Mouse (Mus musculus): ENCODE measurements around the gene Rabep2. TPM values are rescaled to one million over a fixed set of nuclear protein-coding genes. Genes with fewer than 3 reads are reported as not detected.

Gene Rabep2
- 28.7 and 43.5 TPM in 2 replicates for polyA plus RNA-seq (2012; rRNA removed; ENCODE audit: low replicate concordance)

DNA sequence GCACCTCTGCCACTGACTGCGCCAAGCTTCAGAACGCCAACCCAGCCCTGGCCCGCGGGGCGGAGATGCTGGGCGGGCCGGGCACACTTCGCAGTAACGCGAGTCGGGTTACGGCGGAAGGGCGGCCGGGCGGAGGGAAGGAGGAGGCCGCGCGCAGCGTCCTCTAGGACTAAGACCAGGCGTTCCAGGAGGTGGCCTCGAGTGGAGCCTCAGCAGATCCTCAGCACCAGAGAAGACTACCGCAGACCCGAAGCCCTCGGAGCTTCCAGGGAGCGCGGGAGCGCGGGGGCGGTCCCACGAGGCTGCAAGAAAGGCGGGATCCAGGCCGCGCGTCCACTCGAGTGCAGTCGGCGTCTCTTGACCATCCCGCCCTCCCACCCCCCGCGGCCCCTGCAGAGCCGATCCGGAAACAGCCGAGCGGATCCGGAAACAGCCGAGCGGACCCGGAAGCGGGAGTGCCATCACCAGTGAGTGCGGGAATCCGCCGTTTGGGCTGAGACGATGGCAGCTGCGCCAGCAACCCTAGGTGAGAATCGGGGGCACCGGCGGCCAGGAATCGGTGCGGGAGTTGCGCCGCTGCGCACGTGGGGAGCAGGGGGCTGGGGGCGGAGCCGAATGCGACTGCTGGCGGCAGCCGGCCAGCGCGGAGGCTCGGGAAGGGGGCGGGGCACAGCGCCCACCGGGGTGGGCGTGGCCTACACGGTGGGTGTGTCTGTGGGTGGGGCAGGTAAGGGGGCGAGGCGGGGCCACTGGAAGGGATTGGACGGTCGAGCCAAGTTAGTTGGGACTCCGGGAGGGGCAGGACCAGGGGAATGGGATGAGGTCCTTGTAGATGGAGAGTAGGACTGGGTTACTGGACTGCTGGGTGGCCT lies at the start of gene Rabep2:
Rabep2 (plus strand) TSS at position 129 of the 872 bp plus-strand sequence.

DNA sequence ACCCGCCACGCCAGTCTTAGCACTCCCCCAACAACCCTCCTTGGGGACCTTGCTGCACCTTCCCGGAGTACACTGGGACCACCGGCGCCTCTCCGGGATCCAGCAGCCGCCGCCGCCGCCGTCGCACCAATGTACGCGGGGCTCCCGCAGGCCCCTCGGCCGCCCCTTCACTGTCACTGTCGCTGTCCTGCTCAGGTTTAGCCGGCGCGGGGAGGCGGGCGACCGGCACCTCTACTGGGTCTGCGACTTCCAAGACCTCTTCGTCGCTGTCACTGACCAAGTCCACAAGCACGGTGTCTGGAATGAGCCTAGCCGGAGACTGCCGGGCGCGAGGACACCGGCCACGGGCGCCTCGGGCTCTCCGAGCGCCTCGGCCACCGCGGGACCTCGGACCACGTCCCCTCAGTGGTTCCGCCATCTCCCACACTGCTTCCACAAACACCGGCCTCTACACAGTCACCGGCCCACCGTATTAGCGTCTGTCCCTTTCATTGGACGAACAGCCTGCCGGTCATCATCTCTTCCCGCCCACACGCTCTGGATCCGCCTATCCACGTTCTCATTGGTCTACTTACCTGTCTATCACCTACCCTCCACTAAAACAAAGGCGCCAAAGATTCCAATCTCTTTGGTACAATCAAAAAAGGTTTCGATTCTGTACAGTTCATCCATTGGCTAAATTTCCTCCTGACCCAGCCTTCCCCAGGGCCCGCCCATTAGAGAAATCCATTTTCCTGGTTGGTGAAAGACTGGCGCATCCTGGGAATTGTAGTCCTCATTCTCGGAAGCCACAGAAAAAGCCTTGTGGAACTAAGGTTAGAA lies 32.0 kb upstream of the Rabep2 start, which contains the start of gene Nfatc2ip:
Nfatc2ip (minus strand) TSS at position 440 of the 822 bp plus-strand sequence.

GRCm38 (mm10) chr7:126414725-126415124 lies 13.8 kb upstream of the Rabep2 start, which contains the start of gene Cd19:
Gene Cd19, minus strand, starts transcription at chr7:126414889.

DNA sequence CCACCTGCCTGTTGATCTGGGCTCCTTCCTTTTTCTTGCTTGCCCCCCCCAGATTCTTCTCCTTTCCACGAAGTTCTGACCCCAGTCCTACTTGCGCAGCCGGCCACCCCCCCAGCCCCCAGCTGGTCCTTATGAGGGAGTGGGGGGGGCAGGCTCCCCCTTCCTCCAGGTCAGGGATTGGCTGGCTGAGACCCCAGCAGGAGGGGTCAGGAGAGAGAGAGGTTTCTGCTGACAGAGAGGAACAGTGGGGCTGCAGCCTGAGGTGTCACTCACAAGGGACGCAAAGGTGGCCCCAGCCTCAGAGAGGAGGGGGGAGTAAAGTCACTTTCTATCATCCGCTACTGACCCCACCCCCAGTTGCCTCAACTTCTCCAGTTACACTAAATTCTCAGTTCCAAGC lies 34.4 kb downstream of the Rabep2 start, which contains the start of gene Atp2a1:
Atp2a1 (minus strand) TSS at position 105 of the 400 bp plus-strand sequence.

DNA sequence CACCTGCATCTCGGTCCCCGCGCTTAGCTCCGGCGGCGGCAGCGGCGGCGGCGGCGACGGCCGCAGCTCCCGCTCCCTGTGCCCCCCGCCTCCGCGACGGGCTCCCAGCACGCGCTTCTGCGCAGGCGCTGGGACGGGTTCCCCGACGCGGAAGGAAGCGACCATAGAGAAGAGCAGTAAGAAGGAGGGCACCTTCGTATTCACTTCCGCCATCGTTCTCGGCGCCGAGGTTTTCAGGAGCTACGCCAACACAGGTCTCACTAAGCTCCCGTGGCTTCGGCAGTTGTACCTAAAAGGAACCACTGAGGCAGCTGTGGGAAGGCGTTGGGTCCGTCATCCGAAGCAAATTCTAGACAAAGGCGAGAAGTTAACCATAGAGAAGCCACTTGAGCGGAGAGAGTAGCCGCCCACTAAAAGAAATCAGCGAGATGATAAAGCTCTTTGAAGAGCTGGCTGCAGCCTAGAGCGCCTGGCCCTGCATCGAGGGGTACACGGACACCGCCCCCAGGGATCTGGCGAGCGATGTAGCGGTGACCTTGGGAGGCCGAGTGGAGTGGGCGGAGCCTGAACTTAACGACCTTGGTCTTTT lies 46.5 kb downstream of the Rabep2 start, which contains the start of gene Sh2b1:
Sh2b1 (minus strand) TSS at position 432 of the 589 bp plus-strand sequence.

GRCm38 (mm10) chr7:126487052-126487483 lies 58.5 kb downstream of the Rabep2 start, which contains the start of gene Tufm:
Gene Tufm, plus strand, starts transcription at chr7:126487361.

Other genes starting within 250 kb of the Rabep2 start
- gene Xpo6, start 228.3 kb upstream of the Rabep2 start, polyA plus RNA-seq (2012; rRNA removed; ENCODE audit: low replicate concordance), result 187 and 195 TPM in 2 replicates
- 42.8 and 92.9 TPM in 2 replicates for gene Sbk1, start 156.1 kb upstream of the Rabep2 start, polyA plus RNA-seq (2012; rRNA removed; ENCODE audit: low replicate concordance)
- 93.8 and 276 TPM in 2 replicates for gene Lat, start 59.2 kb upstream of the Rabep2 start, polyA plus RNA-seq (2012; rRNA removed; ENCODE audit: low replicate concordance)
- gene Spns1, start 51.3 kb upstream of the Rabep2 start, polyA plus RNA-seq (2012; rRNA removed; ENCODE audit: low replicate concordance), result 135 and 254 TPM in 2 replicates
- gene Nfatc2ip, start 32.0 kb upstream of the Rabep2 start, polyA plus RNA-seq (2012; rRNA removed; ENCODE audit: low replicate concordance), result 7.1 and 7.5 TPM in 2 replicates
- 72.1 and 77.6 TPM in 2 replicates for gene Cd19, start 13.9 kb upstream of the Rabep2 start, polyA plus RNA-seq (2012; rRNA removed; ENCODE audit: low replicate concordance)
- 2.1 and 8,579 TPM in 2 replicates for gene Atp2a1, start 34.3 kb downstream of the Rabep2 start, polyA plus RNA-seq (2012; rRNA removed; ENCODE audit: low replicate concordance)
- 72.9 and 90.1 TPM in 2 replicates for gene Sh2b1, start 46.7 kb downstream of the Rabep2 start, polyA plus RNA-seq (2012; rRNA removed; ENCODE audit: low replicate concordance)
- 127 and 145 TPM in 2 replicates for gene Tufm, start 58.6 kb downstream of the Rabep2 start, polyA plus RNA-seq (2012; rRNA removed; ENCODE audit: low replicate concordance)
- 133 and 391 TPM in 2 replicates for gene Atxn2l, start 74.7 kb downstream of the Rabep2 start, polyA plus RNA-seq (2012; rRNA removed; ENCODE audit: low replicate concordance)
- gene Eif3c, start 137.7 kb downstream of the Rabep2 start, polyA plus RNA-seq (2012; rRNA removed; ENCODE audit: low replicate concordance), result 90.1 and 104 TPM in 2 replicates
- 10.8 and 21.5 TPM in 2 replicates for gene Apobr, start 156.2 kb downstream of the Rabep2 start, polyA plus RNA-seq (2012; rRNA removed; ENCODE audit: low replicate concordance)
- gene Cln3, start 157.1 kb downstream of the Rabep2 start, polyA plus RNA-seq (2012; rRNA removed; ENCODE audit: low replicate concordance), result 100 and 141 TPM in 2 replicates
- 0.85 and 1.1 TPM in 2 replicates for gene Il27, start 166.2 kb downstream of the Rabep2 start, polyA plus RNA-seq (2012; rRNA removed; ENCODE audit: low replicate concordance)
- 40.6 and 61.2 TPM in 2 replicates for gene Nupr1, start 202.1 kb downstream of the Rabep2 start, polyA plus RNA-seq (2012; rRNA removed; ENCODE audit: low replicate concordance)
- 71.7 and 78.0 TPM in 2 replicates for gene Sgf29, start 220.6 kb downstream of the Rabep2 start, polyA plus RNA-seq (2012; rRNA removed; ENCODE audit: low replicate concordance)
- gene Sult1a1, start 247.7 kb downstream of the Rabep2 start, polyA plus RNA-seq (2012; rRNA removed; ENCODE audit: low replicate concordance), result 130 and 194 TPM in 2 replicates